Mouse (Mus musculus): ENCODE measurements at regions not wholly inside any gene's neighbourhood (a gene's known extent, or its start where the extent isn't known, plus 50 kb on each side); places are given as distances from the start of the nearest gene placed in this dataset.

DNA sequence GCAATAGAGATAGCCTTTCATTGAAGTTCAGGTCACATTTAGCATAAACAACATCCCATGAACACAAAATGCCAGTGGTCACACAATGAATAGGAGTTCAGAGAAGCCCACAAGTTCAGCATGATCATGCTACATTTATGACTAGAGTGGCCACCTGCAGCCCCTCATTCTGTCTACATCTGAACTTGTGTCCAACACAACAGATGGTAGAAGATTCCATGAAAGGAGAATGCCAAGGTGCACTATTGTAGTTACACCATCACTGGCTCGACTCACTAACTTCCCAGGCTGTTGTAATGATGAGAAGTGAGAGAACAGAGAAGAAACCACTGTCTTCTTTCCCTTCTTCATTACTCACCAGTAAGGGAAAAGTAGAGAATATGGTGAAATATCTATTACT, 353.0 kb downstream of the Ets1 start:
- Histone ChIP-seq H3K36me3 (replicated peaks; ENCODE audit: insufficient read depth, low read length) (no peaks in the 10 kb centered on the region), H3K27ac (ENCODE audit: low read depth) (no peak overlapping the region), H3K4me1 (ENCODE audit: insufficient read depth) (no peaks in the 10 kb centered on the region), H3K4me3 (ENCODE audit: low read depth, low read length) (no peak overlapping the region), H3K9me3 (ENCODE audit: low read length) (no peaks in the 10 kb centered on the region), H3K4me2 (ENCODE audit: low read depth, low read length) (no peak overlapping the region), H3K27me3 (ENCODE audit: insufficient read depth, low read length) (no peaks in the 10 kb centered on the region), H3K9ac (replicated peaks) (no peak overlapping the region)
- DNase-seq = no peak
- no peak for ATAC-seq
- TF ChIP-seq CTCF (IDR thresholded peaks at IDR 0.05; ENCODE audit: low read depth) = no peak
- TF ChIP-seq EP300 (IDR thresholded peaks at IDR 0.05; ENCODE audit: low read depth) = no peak
- 59% methylated on average over 1 of the region's 1 CpGs for WGBS (ENCODE audit: insufficient replicate concordance)

DNA sequence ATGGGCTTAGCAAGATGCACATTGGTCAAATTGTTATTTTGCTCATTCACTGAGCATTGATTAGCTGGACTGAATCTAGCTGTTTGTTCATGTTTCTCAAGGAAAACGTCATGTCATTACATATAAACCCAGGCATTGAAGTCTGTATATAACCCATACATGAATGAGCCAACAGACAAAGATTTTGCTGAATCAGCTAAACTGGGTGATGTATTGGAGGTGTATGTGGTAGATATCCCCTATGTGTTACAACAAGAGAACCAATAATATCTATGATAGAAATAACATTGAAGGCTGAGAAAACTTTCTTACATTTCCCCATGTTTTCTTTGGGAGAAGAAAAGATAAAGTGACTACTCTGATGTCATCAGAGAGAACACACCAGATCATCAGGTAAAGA, 362.3 kb downstream of the Ets1 start:
- H3K9me3 ChIP-seq (ENCODE audit: low read length) = no peaks in the 10 kb centered on the region
- WGBS (ENCODE audit: insufficient replicate concordance) = 69% methylated on average over 1 of the region's 1 CpGs
- H3K4me2 ChIP-seq (ENCODE audit: low read depth, low read length) = no peak overlapping the region
- H3K9ac ChIP-seq (replicated peaks) = no peak overlapping the region
- no peak overlapping the region for H3K4me3 ChIP-seq (ENCODE audit: low read depth, low read length)
- TF ChIP-seq CTCF (IDR thresholded peaks at IDR 0.05; ENCODE audit: low read depth) = no peak
- TF ChIP-seq EP300 (IDR thresholded peaks at IDR 0.05; ENCODE audit: low read depth) = no peak
- ATAC-seq (no peak), DNase-seq (no peak)
- no peak overlapping the region for H3K27ac ChIP-seq (ENCODE audit: low read depth)
- no peaks in the 10 kb centered on the region for H3K27me3 ChIP-seq (ENCODE audit: insufficient read depth, low read length)
- H3K4me1 ChIP-seq (ENCODE audit: insufficient read depth) = no peaks in the 10 kb centered on the region
- no peaks in the 10 kb centered on the region for H3K36me3 ChIP-seq (replicated peaks; ENCODE audit: insufficient read depth, low read length)

DNA sequence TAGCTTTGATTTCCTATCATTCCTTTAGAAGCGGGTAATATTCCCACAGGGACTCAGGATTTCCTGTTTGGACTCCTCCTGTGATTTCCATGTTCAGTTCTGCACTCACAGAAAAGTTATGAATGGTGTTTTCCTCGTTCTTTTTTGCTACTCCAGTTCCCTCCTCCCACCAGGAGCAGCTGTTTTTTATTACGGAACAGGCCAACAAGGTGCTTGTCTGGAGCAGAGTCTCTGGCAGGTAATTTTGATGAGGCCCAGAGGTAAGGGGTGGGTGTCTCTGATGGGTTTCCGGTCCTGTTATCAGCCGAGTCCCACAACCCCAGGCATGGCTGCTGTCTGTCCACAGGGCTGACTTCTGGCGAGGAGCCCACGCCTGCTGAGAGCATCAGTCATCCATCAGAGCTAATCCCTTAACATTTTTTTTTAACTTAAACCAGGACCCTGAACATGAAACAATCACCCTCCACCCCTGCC, 364.7 kb downstream of the Ets1 start:
- 55% methylated on average over 7 of the region's 7 CpGs for WGBS (ENCODE audit: insufficient replicate concordance)
- no peaks in the 10 kb centered on the region for H3K36me3 ChIP-seq (replicated peaks; ENCODE audit: insufficient read depth, low read length)
- ATAC-seq = no peak
- H3K4me3 ChIP-seq (ENCODE audit: low read depth, low read length) = no peak overlapping the region
- no peak overlapping the region for H3K27ac ChIP-seq (ENCODE audit: low read depth)
- no peak overlapping the region for H3K9ac ChIP-seq (replicated peaks)
- DNase-seq = no peak
- no peaks in the 10 kb centered on the region for H3K9me3 ChIP-seq (ENCODE audit: low read length)
- H3K4me2 ChIP-seq (ENCODE audit: low read depth, low read length) = no peak overlapping the region
- no peaks in the 10 kb centered on the region for H3K27me3 ChIP-seq (ENCODE audit: insufficient read depth, low read length)
- no peaks in the 10 kb centered on the region for H3K4me1 ChIP-seq (ENCODE audit: insufficient read depth)
- TF ChIP-seq CTCF (IDR thresholded peaks at IDR 0.05; ENCODE audit: low read depth) (no peak), EP300 (IDR thresholded peaks at IDR 0.05; ENCODE audit: low read depth) (no peak)

DNA sequence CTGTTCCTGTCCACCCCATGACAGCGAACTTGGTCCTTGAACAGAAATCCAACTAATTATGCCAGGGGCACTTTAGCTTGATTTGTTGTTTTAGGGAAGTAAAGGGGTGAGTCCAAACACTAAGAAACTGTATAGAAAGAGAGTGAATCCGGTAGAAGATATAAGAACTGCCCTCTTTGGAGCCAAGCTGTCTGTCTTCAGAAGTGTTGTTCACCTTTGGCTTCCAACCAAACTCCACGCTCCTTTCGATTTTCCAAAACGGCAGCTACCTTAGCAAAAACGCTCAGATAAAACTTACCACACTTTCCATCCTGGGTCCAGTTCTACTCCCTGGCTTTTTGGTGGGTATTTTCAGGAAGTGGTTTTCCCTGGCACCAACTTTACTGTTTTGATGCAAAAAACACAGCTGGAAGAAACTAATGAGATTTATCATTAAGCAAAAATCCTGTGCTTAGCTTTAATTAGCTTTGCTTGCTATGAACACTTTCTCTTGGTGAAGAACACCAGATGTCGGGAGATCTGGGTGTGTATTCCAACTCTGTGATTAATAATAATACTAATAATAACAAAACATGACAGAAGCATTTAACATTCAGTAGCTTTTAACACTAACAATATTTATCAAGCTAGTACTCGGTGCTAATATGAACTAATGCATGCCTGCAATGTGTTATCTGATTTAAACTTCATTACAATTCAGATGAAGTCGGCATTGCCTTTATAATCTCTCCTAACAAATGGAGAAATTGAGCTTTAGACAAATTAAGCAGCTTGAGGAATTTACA, 365.3 kb downstream of the Ets1 start:
- Histone ChIP-seq H3K9ac (replicated peaks) (no peak overlapping the region), H3K27me3 (ENCODE audit: insufficient read depth, low read length) (no peaks in the 10 kb centered on the region), H3K4me2 (ENCODE audit: low read depth, low read length) (no peak overlapping the region), H3K4me3 (ENCODE audit: low read depth, low read length) (no peak overlapping the region), H3K4me1 (ENCODE audit: insufficient read depth) (no peaks in the 10 kb centered on the region), H3K27ac (ENCODE audit: low read depth) (no peak overlapping the region), H3K36me3 (replicated peaks; ENCODE audit: insufficient read depth, low read length) (no peaks in the 10 kb centered on the region), H3K9me3 (ENCODE audit: low read length) (no peaks in the 10 kb centered on the region)
- DNase-seq = no peak
- TF ChIP-seq EP300 (IDR thresholded peaks at IDR 0.05; ENCODE audit: low read depth) (no peak), CTCF (IDR thresholded peaks at IDR 0.05; ENCODE audit: low read depth) (no peak)
- 67% methylated on average over 9 of the region's 9 CpGs for WGBS (ENCODE audit: insufficient replicate concordance)
- no peak for ATAC-seq

DNA sequence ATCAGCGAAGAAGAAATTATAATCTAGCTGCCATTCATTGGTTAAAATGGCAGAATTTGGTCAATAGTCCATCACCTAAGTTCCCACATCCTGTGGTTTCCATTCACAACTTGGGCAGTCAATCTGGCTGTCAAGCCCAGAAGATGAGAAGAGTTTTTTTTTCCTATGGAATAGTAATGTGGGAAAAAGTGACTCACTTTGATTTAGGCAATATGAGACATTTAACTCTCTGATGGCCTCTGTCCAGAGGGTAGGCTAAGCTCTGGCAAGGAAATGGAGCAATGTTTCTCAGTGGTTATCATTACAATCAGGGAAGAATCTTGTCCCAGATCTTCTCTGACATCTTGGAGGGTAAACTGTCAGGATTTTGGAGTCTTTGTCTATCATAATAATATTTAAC, 367.9 kb downstream of the Ets1 start:
- H3K27me3 ChIP-seq (ENCODE audit: insufficient read depth, low read length) = no peaks in the 10 kb centered on the region
- no peaks in the 10 kb centered on the region for H3K9me3 ChIP-seq (ENCODE audit: low read length)
- no peak overlapping the region for H3K4me2 ChIP-seq (ENCODE audit: low read depth, low read length)
- 62% methylated on average over 1 of the region's 1 CpGs for WGBS (ENCODE audit: insufficient replicate concordance)
- no peak overlapping the region for H3K9ac ChIP-seq (replicated peaks)
- no peak for DNase-seq
- H3K27ac ChIP-seq (ENCODE audit: low read depth) = no peak overlapping the region
- H3K4me1 ChIP-seq (ENCODE audit: insufficient read depth) = no peaks in the 10 kb centered on the region
- H3K4me3 ChIP-seq (ENCODE audit: low read depth, low read length) = no peak overlapping the region
- H3K36me3 ChIP-seq (replicated peaks; ENCODE audit: insufficient read depth, low read length) = no peaks in the 10 kb centered on the region
- no peak for ATAC-seq
- TF ChIP-seq CTCF (IDR thresholded peaks at IDR 0.05; ENCODE audit: low read depth) (no peak), EP300 (IDR thresholded peaks at IDR 0.05; ENCODE audit: low read depth) (no peak)

DNA sequence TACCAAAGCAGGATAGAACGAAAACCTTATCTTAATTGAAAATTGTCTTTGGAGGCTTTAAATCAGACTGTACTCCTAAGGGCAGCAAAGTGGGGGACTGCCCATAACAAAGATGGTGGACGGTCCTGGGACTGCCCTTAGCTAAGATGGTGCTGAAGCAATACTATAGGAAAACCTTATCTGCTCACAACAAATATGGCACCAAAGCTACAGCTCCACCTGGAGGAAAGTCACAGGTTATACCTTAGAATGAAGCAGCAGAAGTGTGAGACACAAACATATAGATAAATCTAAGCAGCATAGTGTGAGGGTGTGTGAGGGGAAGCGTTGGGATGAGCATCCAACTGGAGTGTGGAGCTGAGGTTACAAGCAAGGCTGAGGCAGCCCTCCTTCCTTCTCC, 368.5 kb downstream of the Ets1 start:
- no peaks in the 10 kb centered on the region for H3K27me3 ChIP-seq (ENCODE audit: insufficient read depth, low read length)
- H3K9ac ChIP-seq (replicated peaks) = no peak overlapping the region
- 82% methylated on average over 3 of the region's 3 CpGs for WGBS (ENCODE audit: insufficient replicate concordance)
- H3K4me1 ChIP-seq (ENCODE audit: insufficient read depth) = no peaks in the 10 kb centered on the region
- no peaks in the 10 kb centered on the region for H3K9me3 ChIP-seq (ENCODE audit: low read length)
- H3K4me2 ChIP-seq (ENCODE audit: low read depth, low read length) = no peak overlapping the region
- no peak overlapping the region for H3K27ac ChIP-seq (ENCODE audit: low read depth)
- no peaks in the 10 kb centered on the region for H3K36me3 ChIP-seq (replicated peaks; ENCODE audit: insufficient read depth, low read length)
- TF ChIP-seq EP300 (IDR thresholded peaks at IDR 0.05; ENCODE audit: low read depth) = no peak
- TF ChIP-seq CTCF (IDR thresholded peaks at IDR 0.05; ENCODE audit: low read depth) = no peak
- no peak overlapping the region for H3K4me3 ChIP-seq (ENCODE audit: low read depth, low read length)
- DNase-seq (no peak), ATAC-seq (no peak)

Data from liver, postnatal 0 days (tissue).